In genomic region chr11:62601732-62602618, GRCm38 (mm10) we compare ENCODE assay signal across 7 mouse cellular contexts. TPM values are rescaled to one million over a fixed set of nuclear protein-coding genes. Genes with fewer than 3 reads are reported as not detected.
DNase-seq lines count a peak whose midpoint lies in the region; ATAC-seq and TF ChIP-seq lines count a peak whose summit lies in the region.

No protein-coding gene starts in this region.

- H3K27ac ChIP-seq in testis, adult 2 months (ENCODE audit: control insufficient read depth, insufficient read depth, low read depth, low read length): peak overlapping the region; percentile 88
- H3K27ac ChIP-seq in embryonic facial prominence, embryonic 15.5 days (replicated peaks): peak overlapping the region; percentile 92
- H3K27ac ChIP-seq in limb, embryonic 12.5 days: peak overlapping the region; percentile 94
- H3K27ac ChIP-seq in stomach, postnatal 0 days (replicated peaks): peak overlapping the region; percentile 94

- peak overlapping the region; percentile 58 for H3K4me2 ChIP-seq in embryonic facial prominence, embryonic 15.5 days (replicated peaks)
- H3K4me2 ChIP-seq in limb, embryonic 12.5 days: peak overlapping the region; percentile 82
- peak overlapping the region; percentile 70 for H3K4me2 ChIP-seq in stomach, postnatal 0 days (replicated peaks; ENCODE audit: low read depth)

- TF ChIP-seq EP300 in stomach, postnatal 0 days (optimal IDR thresholded peaks at IDR 0.05): no peak

- no peaks in the 10 kb centered on the region for H3K9me3 ChIP-seq in embryonic facial prominence, embryonic 15.5 days (replicated peaks)
- no peaks in the 10 kb centered on the region for H3K9me3 ChIP-seq in limb, embryonic 12.5 days
- no peaks in the 10 kb centered on the region for H3K9me3 ChIP-seq in stomach, postnatal 0 days (ENCODE audit: control insufficient read depth, low read length)

- DNase-seq in testis, postnatal 14 days (ENCODE audit: low spot score): no peak
- DNase-seq in stomach, postnatal 0 days (ENCODE audit: low spot score): no peak
- DNase-seq in frontal cortex, postnatal 14 days (ENCODE audit: low spot score in 2 of 2): no peak

- H3K36me3 ChIP-seq in testis, adult 2 months (ENCODE audit: control insufficient read depth, insufficient read depth, low read length): peaks cover 4% of the 10 kb centered on the region
- peaks cover 30% of the 10 kb centered on the region for H3K36me3 ChIP-seq in embryonic facial prominence, embryonic 15.5 days
- H3K36me3 ChIP-seq in limb, embryonic 12.5 days: peaks cover 33% of the 10 kb centered on the region
- peaks cover 19% of the 10 kb centered on the region; the same call in 1 of the 2 replicates for H3K36me3 ChIP-seq in stomach, postnatal 0 days (ENCODE audit: control insufficient read depth, insufficient read depth, low read length)

- H3K9ac ChIP-seq in embryonic facial prominence, embryonic 15.5 days: peak overlapping the region; percentile 47
- H3K9ac ChIP-seq in limb, embryonic 12.5 days (replicated peaks): peak overlapping the region; percentile 98
- H3K9ac ChIP-seq in stomach, postnatal 0 days (ENCODE audit: low read length): peak overlapping the region; percentile 61

- 0 out of 2 replicates have a peak, but pooled peaks have one; percentile 1 for ATAC-seq in embryonic facial prominence, embryonic 15.5 days (ENCODE audit: insufficient number of reproducible peaks, low FRiP score, low TSS enrichment, low read depth)
- ATAC-seq in limb, embryonic 12.5 days (ENCODE audit: insufficient number of reproducible peaks, insufficient read depth, low FRiP score, low TSS enrichment, low read depth): peak; percentile 5; the same call in 1 of the 2 replicates
- no peak for ATAC-seq in stomach, postnatal 0 days (ENCODE audit: low FRiP score, low TSS enrichment)
- ATAC-seq in granulocyte monocyte progenitor cell, adult 5-6 weeks (replicated peaks; ENCODE audit: poor library complexity, severe bottlenecking): no peak

- WGBS in embryonic facial prominence, embryonic 15.5 days: 11% methylated on average over 17 of the region's 17 CpGs
- 11% methylated on average over 17 of the region's 17 CpGs for WGBS in limb, embryonic 12.5 days
- 11% methylated on average over 17 of the region's 17 CpGs for WGBS in stomach, postnatal 0 days

- H3K27me3 ChIP-seq in testis, adult 2 months (ENCODE audit: control insufficient read depth, insufficient read depth, low read length): no peaks in the 10 kb centered on the region
- H3K27me3 ChIP-seq in embryonic facial prominence, embryonic 15.5 days: no peaks in the 10 kb centered on the region
- no peaks in the 10 kb centered on the region for H3K27me3 ChIP-seq in limb, embryonic 12.5 days
- no peaks in the 10 kb centered on the region for H3K27me3 ChIP-seq in stomach, postnatal 0 days (ENCODE audit: control insufficient read depth, insufficient read depth, low read length)

- no peak for TF ChIP-seq POLR2A in testis, adult 2 months (IDR thresholded peaks at IDR 0.05; ENCODE audit: control insufficient read depth, low read depth, low read length)

- no peak for TF ChIP-seq CTCF in testis, adult 2 months (IDR thresholded peaks at IDR 0.05; ENCODE audit: control insufficient read depth, insufficient read depth, insufficient replicate concordance, low read depth, low read length)
- no peak for TF ChIP-seq CTCF in stomach, postnatal 0 days (IDR thresholded peaks at IDR 0.05; ENCODE audit: low read depth)

- peak overlapping the region; percentile 99 for H3K4me3 ChIP-seq in testis, adult 2 months (ENCODE audit: control insufficient read depth, low read depth, low read length)
- H3K4me3 ChIP-seq in embryonic facial prominence, embryonic 15.5 days (replicated peaks): peak overlapping the region; percentile 64
- peak overlapping the region; percentile 85 for H3K4me3 ChIP-seq in limb, embryonic 12.5 days (replicated peaks)
- peak overlapping the region; percentile 85 for H3K4me3 ChIP-seq in stomach, postnatal 0 days (ENCODE audit: low read depth, low read length)

- H3K4me1 ChIP-seq in testis, adult 2 months (ENCODE audit: control insufficient read depth, insufficient read depth, low read length): peaks cover 2% of the 10 kb centered on the region; the same call in 1 of the 2 replicates
- H3K4me1 ChIP-seq in embryonic facial prominence, embryonic 15.5 days: peaks cover 27% of the 10 kb centered on the region
- H3K4me1 ChIP-seq in limb, embryonic 12.5 days (replicated peaks): peaks cover 29% of the 10 kb centered on the region
- H3K4me1 ChIP-seq in stomach, postnatal 0 days (replicated peaks; ENCODE audit: control insufficient read depth, insufficient read depth): no peaks in the 10 kb centered on the region; the same call in 1 of the 2 replicates

RNA-seq across cellular contexts. Expression of gene Trpv2, which starts 27.7 kb away (rescaled TPM):
- polyA plus RNA-seq in testis, adult 2 months (2012; rRNA removed): 0.67 and 0.97 TPM in 2 replicates
- 5.3 and 6.4 TPM in 2 replicates for polyA plus RNA-seq in embryonic facial prominence, embryonic 15.5 days (2015; fragmentation: Nextera tagmentation; extraction: Ambion mirVana)
- 0.88 and 1.2 TPM in 2 replicates for polyA plus RNA-seq in limb, embryonic 12.5 days (2016; fragmentation: Nextera tagmentation; extraction: Ambion mirVana)
- 9.6 and 11.0 TPM in 2 replicates for polyA plus RNA-seq in stomach, postnatal 0 days (2015; fragmentation: Nextera tagmentation; extraction: Ambion mirVana)
- 13.8 and 17.5 TPM in 2 replicates for total RNA-seq in granulocyte monocyte progenitor cell, adult 5-6 weeks (2014; fragmentation: Nextera tagmentation)
- total RNA-seq in granulocyte monocyte progenitor cell, adult 5-6 weeks (2017): 9.2 and 10.7 TPM in 2 replicates

RNA-seq across cellular contexts. Expression of gene Lrrc75a, which starts 46.3 kb away (rescaled TPM):
- 6.8 and 8.0 TPM in 2 replicates for polyA plus RNA-seq in testis, adult 2 months (2012; rRNA removed)
- polyA plus RNA-seq in embryonic facial prominence, embryonic 15.5 days (2015; fragmentation: Nextera tagmentation; extraction: Ambion mirVana): 16.2 and 16.3 TPM in 2 replicates
- polyA plus RNA-seq in limb, embryonic 12.5 days (2016; fragmentation: Nextera tagmentation; extraction: Ambion mirVana): 19.2 and 23.2 TPM in 2 replicates
- polyA plus RNA-seq in stomach, postnatal 0 days (2015; fragmentation: Nextera tagmentation; extraction: Ambion mirVana): 7.3 and 8.4 TPM in 2 replicates
- total RNA-seq in granulocyte monocyte progenitor cell, adult 5-6 weeks (2014; fragmentation: Nextera tagmentation): 5.7 TPM in 2 replicates
- 3.6 and 5.4 TPM in 2 replicates for total RNA-seq in granulocyte monocyte progenitor cell, adult 5-6 weeks (2017)

RNA-seq across cellular contexts. Expression of gene Mmgt2, which starts 46.5 kb away (rescaled TPM):
- 5.2 and 8.6 TPM in 2 replicates for polyA plus RNA-seq in testis, adult 2 months (2012; rRNA removed)
- 51.4 and 52.4 TPM in 2 replicates for polyA plus RNA-seq in embryonic facial prominence, embryonic 15.5 days (2015; fragmentation: Nextera tagmentation; extraction: Ambion mirVana)
- polyA plus RNA-seq in limb, embryonic 12.5 days (2016; fragmentation: Nextera tagmentation; extraction: Ambion mirVana): 59.9 and 61.2 TPM in 2 replicates
- polyA plus RNA-seq in stomach, postnatal 0 days (2015; fragmentation: Nextera tagmentation; extraction: Ambion mirVana): 30.2 and 35.9 TPM in 2 replicates
- total RNA-seq in granulocyte monocyte progenitor cell, adult 5-6 weeks (2014; fragmentation: Nextera tagmentation): 16.7 and 34.1 TPM in 2 replicates
- 15.9 and 23.7 TPM in 2 replicates for total RNA-seq in granulocyte monocyte progenitor cell, adult 5-6 weeks (2017)

RNA-seq across cellular contexts. Expression of gene Ubb, which starts 51.0 kb away (rescaled TPM):
- 5,144 and 5,757 TPM in 2 replicates for polyA plus RNA-seq in testis, adult 2 months (2012; rRNA removed)
- polyA plus RNA-seq in embryonic facial prominence, embryonic 15.5 days (2015; fragmentation: Nextera tagmentation; extraction: Ambion mirVana): 3,288 and 3,376 TPM in 2 replicates
- polyA plus RNA-seq in limb, embryonic 12.5 days (2016; fragmentation: Nextera tagmentation; extraction: Ambion mirVana): 3,589 and 3,648 TPM in 2 replicates
- polyA plus RNA-seq in stomach, postnatal 0 days (2015; fragmentation: Nextera tagmentation; extraction: Ambion mirVana): 1,850 and 1,934 TPM in 2 replicates
- total RNA-seq in granulocyte monocyte progenitor cell, adult 5-6 weeks (2014; fragmentation: Nextera tagmentation): 870 and 954 TPM in 2 replicates
- total RNA-seq in granulocyte monocyte progenitor cell, adult 5-6 weeks (2017): 1,051 and 1,247 TPM in 2 replicates

Comparison
In these comparisons a context has a peak if more than half of its experiments do, and no peak if none do; other contexts are left out.
1. ATAC-seq: peak in embryonic facial prominence, embryonic 15.5 days (single experiment) and limb, embryonic 12.5 days (single experiment); none in stomach, postnatal 0 days (single experiment) and granulocyte monocyte progenitor cell, adult 5-6 weeks (single experiment).
2. H3K9ac ChIP-seq: peak in every context shown above with its lines; median percentile 98 in limb, embryonic 12.5 days; 61 in stomach, postnatal 0 days; 47 in embryonic facial prominence, embryonic 15.5 days.
3. Peak in every context shown above with its lines, with median percentiles within 50 percentile points of each other: H3K27ac ChIP-seq, H3K4me3 ChIP-seq and H3K4me2 ChIP-seq.